Mouse (Mus musculus) inflammation-experienced regulatory T-cells (primary cell): ENCODE data around the gene Gm21943. TPM values are rescaled to one million over a fixed set of nuclear protein-coding genes. Genes with fewer than 3 reads are reported as not detected.

ENCODE experiments used
- polyA plus RNA-seq, 2 experiments: library from polyadenylated mRNA; unstranded; fragments of 100-300 nt; shearing (Covaris generic); gene quantifications; one replicate each; pipeline ENCODE4 v1.2.1; 2017

Gene Gm21943
- polyA plus RNA-seq: not detected

DNA sequence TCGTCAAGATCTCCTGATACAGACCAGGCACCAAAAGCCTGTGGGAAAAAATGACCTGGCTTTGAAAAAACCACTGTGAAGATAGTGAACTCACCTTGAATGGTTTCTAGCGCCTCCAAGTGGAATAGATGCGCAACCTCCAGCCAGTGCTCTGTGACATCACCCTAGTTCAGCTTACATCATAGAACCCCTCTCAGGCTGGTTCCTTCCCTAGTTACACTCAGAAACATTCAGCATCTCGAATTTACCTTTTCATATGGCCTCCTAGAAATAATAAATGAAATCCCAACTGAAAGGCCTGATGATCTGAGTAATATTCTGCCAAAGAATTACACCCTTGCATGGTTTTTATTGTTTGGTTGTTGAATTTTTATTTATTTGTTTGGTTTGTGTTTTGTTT is at the start of gene Gm21943:
Gene Gm21943 (minus strand): TSS at position 101 of the 400 bp plus-strand sequence.

Other genes starting within 250 kb of the Gm21943 start
- not detected for gene Gm28961, start 172.0 kb upstream of the Gm21943 start, polyA plus RNA-seq